Mouse (Mus musculus) yolk sac, embryonic 10.5 days (tissue): Measurements from ENCODE around the gene Dnajb6.
"Not testable (repeated sequence)": the region's sequence is repeated elsewhere in the genome, so short reads cannot be mapped to it uniquely, and the experiment has no call there.

Experiments used
- DNase-seq: peaks from one replicate; pipeline ENCODE4 v3.0.0-alpha.2; 2017; ENCODE audit warnings: low spot score

Gene Dnajb6

DNA sequence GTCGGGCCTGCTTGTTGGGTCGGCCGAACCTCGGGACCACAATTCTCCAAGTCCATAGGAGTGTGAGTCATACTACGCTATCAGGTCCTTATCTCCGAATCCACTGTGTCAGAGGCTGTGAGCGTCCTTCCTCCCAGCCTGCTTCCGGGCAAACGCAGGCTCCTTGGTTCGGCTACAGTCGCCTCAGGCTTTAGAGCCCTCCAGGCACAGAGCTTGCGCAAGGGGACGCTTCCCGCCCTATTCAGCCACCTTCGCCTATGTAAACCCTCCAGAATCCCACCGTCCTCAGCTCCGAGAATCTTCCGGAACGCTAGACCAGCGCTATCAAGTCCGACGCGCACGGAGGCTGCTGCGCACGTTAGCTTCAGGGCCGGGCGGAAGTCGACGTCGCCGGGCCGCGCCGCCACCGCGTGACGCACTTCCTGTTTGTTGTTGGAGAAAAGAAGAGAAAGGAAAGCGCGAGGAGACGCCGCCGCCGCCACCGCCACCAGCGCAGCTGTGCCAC lies at the start of gene Dnajb6, which contains the start of gene Gm5129:
Gene Dnajb6 (plus strand): TSS at position 132 of the 505 bp plus-strand sequence.
Gene Gm5129 (minus strand): TSS at position 380 of the 505 bp plus-strand sequence.
- DNase-seq = peak; percentile 95

DNA sequence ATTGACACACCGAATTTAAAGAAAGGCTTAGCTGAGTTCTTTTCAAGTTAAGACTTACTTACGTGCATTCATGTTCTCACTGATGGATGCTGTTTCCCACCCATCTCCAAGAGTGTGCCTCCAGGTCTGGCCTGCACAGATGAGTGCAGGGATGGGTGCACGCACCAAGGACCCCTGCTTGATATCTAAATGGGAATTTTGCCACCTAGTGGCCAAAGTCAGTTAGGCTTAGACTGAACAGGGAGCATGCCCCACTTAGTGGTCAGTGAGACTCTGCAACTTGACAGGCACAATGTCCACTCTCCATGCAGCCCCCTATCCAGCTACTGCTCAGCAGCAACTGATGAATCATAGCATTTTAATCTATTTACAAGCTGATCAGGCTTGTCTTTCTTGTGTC lies 47.8 kb upstream of the Dnajb6 start:
- peak; percentile 21 for DNase-seq

DNA sequence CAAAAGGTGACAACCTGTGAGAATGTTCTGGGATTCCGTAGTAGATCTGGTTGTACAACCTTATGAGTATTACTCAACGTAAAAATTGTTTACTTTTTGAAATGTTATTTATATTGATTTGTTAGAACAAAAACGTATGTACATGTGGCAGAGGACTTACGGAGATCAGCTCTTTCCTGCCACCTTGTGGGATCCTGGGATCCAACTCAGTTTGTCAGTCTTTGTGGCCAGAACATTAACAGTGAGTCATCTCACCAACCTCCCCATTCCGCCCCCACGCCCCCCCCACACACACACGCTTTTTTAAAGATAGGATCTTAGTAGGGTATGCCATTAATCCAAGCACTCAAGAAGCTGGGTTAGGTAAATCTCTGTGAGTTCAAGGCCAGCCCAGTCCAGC lies 47.1 kb upstream of the Dnajb6 start:
- DNase-seq = no peak

DNA sequence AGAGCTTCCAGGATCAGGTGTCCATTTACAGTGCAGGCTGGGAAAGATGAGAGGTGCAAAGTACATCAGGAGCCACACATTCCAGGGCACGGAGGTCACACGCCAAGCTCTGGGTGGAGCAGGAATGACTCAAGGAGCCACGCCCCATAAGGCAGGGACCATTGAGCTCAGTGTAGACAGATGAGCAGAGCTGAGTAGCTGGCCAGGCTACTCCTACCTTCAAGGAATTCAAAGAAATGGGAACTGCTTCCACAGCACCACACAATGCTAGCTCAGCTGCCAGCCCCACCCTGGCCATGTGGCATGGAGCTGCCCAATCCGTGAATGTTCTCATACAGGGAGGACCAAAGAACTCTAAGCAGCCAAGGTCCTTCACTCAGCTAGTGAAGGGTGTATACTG lies 37.0 kb upstream of the Dnajb6 start:
- peak; percentile 54 for DNase-seq

DNA sequence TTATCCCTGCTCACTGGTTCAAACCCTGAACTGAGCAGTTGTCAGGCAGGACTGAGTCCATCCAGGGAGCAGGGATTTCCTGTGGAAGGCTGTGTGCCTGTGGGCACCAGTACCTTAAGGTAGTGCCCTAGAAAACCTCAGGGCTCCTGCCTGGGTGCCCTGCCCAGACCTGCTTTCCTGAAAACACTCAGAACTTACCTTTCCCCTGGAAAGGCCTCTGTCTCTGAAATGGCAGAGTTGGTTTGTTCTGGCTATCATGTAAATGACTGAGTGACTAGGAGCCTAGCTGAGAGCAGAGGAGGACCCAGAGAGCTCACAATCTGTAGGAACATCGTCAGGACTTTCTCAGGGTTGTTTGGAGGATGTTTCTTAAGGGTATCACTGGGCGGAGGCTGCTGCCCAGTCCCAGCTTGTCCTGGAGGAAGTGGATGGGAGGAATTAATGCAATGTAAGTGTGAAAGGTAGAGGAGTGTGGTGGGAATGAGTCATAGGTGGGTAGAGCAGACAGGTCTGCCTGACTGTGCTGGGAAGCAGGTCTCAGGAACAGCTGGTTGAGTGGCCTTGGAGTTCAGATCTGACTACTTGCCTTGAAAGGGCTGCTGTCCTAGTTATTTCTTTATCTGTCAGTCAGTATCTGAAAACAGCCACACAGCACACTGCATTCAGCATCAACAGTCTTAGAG lies 35.8 kb upstream of the Dnajb6 start:
- no peak for DNase-seq

DNA sequence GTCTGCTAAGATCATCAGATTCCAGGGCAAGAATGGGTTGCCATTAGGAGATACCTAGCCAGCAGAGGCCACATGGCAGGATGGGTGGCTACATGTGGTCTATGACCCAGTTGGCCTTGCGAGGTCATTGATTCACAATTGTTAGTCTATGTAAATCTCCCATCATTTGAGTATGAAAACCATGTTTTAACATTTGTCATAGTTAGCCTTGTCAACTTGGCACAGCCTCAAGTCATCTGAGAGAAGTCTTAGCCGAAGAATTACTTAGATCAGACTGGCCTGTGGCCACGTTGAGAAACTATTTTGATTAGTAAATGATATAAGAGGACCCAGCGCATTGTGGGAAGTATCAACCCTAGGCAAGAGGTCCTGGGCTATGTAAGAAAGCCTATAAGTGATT lies 28.2 kb upstream of the Dnajb6 start:
- no peak for DNase-seq

DNA sequence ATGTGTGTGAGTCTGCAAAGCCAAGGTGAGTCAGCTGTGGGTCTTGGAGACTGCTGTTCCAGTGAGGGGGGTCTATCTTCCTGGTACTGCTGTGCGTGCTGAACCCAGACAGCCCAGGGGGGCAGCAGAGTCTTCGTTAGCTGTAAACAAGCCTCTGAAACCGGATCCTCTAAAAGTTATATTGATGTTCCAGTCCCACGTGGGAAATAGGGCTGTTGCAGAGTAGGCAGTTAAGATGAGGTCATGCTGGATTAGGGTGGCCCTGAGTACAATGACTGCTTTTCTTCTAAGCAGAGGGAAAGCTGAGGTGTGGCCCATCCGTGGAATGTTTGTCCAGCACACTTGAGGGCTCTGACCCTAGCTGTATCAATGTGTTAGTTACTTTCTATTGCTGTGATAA lies 27.2 kb upstream of the Dnajb6 start:
- DNase-seq = no peak

DNA sequence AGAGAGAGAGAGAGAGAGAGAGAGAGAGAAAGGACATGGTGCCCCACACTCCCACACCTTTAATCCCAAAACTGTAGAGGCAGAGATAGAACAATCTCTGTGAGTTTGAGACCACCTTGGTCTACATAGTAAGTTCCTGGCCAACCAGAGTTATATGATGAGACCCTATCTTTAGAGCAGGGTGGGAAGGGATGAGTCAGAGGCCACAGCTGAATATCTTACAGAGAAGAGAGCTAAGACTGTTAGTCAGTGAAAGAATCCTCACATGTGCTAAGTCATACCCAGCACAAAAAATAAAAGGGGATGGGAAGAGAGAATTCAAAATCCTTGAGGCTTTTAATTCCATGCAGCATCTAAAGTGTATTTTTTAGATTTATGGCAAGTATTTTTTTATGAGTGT lies 23.9 kb upstream of the Dnajb6 start:
- DNase-seq = no peak

DNA sequence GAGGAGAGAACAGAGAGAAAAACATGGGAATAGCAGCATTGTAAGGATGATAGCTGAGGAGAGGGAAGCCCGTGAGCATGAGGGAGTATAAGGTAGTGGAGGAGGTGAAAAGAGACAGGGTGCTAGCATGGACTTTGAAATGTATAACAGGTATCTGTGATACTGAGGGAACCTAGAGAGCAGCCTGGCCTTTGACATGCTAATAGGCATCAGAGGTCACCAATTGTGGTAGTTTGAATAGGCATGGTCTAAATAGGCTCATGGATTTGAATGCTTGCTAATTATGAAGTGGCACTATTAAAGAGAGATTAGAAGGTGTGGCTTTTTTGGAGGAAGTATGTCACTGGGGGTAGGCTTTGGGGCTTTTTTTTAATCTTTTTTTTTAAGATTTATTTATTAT lies 22.6 kb upstream of the Dnajb6 start:
- DNase-seq = no peak

DNA sequence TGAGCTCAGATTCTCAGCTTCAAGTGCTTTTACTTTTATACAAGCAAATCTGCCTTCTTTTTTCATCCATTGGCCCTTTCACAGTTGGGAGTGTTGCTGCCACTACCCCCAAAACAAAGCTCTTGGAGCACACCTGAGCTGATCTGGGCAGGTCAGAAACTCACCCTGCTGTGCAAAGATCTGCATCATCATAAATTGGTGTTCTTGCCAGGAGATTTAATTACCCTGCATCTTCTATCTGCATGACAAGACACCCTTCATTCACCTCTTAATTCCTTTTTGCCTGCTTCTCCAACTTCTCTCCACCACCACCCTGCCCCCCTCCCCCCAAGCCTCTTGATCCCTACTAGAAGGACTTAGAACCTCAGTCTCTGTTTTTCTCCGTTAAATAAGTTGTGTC lies 14.3 kb upstream of the Dnajb6 start:
- DNase-seq = no peak

DNA sequence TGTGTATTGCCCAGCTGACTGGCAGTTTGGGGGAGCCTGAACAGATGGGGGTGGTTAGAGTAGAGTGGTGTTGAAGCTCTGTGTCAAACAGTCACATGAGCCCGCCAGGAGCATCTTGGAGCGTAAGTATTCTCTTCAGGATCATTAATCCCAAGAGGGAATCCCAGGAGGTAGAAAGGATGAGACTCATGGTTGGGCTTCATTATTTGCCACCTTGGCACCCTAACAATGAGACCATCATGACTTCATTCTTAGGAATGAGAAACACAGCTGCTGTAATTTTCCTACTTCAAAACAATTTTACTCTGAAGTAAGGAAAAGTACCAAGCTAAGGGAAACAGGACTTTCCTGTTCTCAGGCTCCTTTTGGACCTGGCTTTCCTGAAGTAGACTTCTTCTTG lies 10.1 kb upstream of the Dnajb6 start:
- no peak for DNase-seq

DNA sequence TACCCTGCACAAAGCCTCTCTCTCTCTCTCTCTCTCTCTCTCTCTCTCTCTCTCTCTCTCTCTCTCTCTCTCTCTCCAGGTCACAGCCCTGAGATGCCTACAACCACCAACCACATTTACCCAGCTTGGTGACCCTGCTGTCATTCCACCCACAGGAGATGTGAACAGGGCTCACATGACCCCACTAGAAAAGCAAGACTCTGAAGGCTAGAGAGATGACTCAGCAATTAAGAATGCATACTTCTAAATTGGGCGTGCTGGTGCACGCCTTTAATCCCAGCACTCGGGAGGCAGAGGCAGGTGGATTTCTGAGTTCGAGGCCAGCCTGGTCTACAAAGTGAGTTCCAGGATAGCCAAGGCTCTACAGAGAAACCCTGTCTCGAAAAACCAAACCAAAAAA lies 9.4 kb upstream of the Dnajb6 start:
- DNase-seq = not testable (repeated sequence)

DNA sequence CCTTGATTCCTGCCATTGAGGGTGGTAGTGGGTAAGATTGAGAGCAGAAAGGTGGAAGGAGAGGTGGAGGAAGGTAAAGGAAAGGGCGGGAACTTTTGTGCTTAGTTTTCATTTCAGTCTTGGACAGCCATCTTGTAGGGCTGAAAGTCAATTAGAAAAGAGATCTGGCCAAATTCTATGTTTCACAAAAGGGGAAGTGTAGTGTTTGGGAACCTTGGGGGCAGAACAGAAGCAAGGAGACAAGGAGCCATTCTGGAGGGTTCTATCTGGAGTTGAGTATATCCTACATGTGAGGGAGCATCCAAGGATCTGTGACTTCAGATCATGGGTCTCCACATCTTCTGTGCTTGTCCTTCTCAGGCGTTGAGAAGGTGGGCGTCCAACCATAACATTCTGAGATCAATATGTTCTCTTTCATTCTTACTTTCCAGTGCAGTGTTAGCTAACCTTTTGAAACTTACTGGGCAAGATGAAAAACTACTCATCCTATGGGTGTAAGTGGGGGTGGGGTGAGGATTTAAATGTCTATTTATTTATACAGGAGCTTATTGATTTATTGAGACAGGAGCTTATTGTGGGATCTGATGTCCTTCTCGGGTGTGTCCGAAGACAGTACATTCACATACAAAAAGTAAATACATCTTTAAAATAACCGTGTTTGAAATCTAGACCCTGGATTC lies 517 bp upstream of the Dnajb6 start:
- no peak for DNase-seq

DNA sequence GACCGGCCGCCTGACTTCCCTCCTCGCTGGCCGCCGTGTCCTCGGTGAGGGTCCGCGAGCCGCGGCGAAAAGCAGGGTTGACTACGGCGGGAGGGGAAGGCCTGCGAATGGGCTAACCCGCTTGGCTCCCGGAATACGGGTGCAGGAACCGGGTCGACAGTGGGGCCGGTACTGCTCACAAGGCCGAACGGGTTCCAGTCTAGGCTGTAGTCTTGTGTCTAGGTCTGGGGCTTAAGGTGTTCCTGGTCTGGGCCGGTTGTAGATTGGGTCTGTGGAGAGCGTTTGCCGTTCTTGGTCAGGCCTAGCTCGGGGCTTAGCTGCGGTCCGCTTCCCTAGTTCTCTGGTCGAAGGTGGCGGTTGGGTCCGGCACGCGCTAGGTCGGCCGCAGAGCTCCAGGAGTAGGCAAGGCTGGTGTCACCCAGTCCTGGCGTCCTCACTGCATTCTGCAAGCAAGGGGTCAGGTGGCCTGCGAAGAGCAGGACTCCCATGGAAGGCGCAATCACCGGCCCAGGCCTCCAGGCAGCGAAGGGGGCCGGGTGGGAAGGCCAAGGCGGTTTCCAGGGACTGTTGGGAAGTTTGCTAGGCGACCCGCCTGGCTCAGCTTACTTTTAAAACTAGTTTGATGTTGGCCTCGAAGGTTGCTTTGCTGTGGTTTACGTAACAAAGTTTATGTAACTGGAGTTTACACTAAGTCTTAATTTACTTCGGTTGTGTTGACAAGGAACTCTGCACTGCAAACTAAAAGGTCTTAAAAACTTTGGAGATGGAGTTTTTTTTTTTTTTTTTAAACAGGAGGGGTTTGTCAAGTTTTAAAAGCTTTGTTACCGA lies 799 bp downstream of the Dnajb6 start:
- no peak for DNase-seq

DNA sequence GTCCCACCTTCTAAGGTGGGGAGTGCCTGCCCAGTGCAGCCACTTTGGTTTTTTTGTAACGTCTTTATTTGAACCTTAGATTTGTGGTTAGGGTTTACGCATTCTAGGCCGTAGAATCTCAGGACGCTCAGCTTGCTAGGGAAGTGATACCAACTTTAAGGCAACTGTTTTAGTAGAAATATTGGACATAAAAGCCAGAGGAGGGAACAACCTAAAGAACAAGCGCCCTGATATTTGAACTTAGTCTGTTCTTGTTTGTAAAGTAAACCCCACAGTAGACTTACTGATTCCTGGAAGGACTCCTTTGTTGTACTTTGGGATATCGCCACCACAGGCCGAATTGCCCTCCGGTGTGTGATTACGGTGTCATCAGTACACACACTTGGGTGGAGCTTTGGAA lies 1.5 kb downstream of the Dnajb6 start:
- DNase-seq = peak; percentile 14

DNA sequence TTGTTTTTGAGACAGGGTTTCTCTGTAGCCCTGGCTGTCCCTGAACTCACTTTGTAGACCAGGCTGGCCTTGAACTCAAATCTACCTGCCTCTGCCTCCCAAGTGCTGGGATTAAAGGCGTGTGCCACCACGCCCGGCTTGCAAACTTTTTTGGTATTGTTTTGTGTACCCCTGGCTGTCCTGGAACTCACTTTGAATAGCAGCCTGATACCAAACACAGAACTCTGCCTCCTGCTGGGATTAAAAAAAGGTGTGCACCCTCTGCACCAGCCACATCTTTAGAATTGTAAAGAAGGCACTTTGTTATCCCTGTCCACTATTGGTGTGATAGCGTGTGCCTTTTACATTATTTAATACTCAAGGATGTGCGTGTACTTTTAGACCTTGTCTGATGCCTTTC lies 2.0 kb downstream of the Dnajb6 start:
- DNase-seq = no peak

DNA sequence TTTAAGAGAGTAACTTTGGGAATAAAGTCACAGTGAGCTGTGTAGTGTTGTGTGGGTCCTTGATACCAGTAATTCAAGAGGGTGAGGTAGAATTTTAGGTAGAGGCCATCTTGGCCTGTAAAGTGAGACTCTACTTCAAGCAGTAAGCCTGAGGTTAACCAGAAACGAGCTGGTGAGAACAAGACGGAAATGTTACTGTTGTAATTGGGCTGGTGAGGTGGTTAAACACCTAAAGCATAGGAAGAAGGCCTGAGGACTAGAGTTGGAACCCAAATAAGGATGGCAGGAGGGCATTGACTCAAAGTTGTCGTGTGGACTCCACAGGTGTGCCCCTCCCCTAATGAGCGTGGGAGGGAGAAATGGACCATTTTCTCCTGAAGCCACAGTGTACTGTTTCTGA lies 2.6 kb downstream of the Dnajb6 start:
- no peak for DNase-seq

DNA sequence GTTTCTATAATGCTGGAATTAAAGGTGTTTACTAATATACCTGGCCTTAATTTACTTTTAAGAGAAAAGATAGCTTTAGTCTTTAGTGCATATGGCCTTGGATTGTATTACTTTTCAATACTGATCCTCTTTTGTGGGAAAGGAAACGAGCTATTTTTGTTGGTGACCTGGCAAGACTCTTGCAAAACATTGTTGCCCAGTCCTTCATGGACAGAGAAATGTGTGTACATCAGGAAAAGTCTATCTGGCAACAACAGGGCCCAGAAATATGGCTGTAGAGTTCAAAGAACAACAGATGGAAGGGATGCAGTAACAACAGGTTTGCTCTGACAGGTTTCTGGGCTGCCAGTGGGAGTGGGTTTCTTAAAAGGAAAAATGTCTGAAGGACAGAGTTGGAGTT lies 5.2 kb downstream of the Dnajb6 start:
- DNase-seq = no peak

DNA sequence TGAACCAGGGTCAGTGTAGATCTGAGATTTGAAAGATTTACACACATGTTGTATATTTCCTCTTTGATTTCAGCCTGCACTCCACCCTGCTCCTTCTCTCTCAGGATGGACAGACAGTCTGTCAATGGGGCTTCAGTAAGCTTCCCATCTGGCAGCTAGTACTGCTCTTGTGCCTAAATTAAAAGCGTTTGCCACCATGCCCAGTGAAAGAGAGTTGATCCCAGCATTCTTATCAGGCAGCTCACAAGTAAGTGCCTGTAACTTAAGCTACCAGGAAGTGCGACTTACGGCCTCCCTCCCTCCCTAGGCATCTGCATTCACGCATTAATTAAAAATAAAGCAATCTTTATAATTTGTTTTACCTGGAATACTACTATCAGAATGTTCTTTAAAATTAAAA lies 5.6 kb downstream of the Dnajb6 start:
- DNase-seq = no peak

DNA sequence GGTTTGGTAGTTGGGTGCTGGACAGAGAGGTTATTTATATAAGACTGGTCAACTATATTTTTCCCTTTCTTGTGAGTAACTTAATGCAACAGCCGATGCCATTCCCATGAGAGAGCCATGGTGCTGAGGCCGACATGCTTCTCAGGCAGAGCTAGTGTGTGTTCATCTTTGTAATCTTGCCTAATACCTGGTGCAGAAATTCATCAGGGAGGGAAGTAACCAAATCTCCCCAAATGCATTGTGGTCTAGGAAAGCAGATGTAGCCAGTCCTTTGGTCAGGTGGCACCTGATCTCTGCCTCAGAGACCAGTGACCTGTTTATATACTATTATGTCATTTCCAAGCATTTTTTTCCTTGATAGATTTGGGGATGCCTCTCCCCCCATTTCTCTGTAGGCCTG lies 12.2 kb downstream of the Dnajb6 start:
- no peak for DNase-seq

DNA sequence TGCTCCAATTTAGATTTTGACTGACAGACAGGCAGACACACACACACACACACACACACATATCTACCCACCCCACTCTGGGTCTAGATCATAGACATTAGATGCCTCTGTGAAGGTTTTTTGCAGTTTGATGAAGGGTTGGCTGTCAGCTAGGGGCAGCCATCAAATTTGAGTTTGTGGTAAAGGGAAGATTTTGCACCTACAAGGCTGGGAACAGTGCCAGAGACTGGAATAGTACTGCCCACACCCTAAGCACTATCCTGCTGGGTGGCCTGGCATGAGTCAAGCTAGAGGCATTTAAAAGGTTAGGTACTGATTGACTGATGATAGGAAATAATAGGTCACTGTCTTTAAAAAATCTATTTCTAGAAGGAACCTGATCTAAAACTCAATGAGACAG lies 15.8 kb downstream of the Dnajb6 start:
- DNase-seq = no peak

DNA sequence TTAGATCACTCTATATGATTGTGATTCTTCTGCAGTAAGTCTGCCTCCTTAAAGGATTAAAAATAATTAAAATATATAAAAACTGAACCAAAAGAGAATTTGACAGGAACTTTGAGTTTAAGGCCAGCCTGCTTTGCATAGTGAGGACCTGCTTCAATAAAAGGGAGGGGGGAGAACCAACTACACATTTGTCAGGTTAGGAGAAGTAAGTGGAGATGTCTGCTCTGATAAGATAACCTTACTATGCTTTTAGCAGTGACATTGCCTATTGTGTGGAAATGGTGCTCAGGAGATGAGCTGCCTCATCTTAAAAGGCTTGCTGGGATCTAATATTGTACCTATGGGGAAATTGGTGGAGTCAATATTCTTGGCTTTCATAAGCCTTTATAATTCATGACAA lies 17.4 kb downstream of the Dnajb6 start:
- DNase-seq = no peak

DNA sequence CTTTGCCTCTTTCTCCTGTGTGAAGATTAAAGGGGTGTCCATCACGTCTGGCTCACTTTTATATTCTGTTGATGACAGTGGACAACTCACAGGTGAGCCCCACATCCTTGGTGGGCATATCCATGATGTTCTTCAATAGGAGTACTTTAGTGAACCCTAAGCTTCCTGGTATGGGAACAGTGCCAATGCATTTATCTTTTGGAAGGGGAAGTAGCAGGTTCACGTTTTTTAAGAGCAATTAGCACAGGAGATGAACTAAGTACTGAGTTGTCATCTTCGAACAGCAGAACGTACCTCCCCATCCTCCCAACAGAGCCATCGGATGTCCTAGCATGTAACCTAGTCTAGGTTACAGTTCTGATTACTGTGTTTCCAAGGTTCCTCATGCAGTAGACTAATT lies 23.8 kb downstream of the Dnajb6 start:
- no peak for DNase-seq
